Mouse (Mus musculus) embryonic facial prominence, embryonic 14.5 days (tissue): ENCODE measurements around the gene Ankdd1b. TPM values are rescaled to one million over a fixed set of nuclear protein-coding genes. Genes with fewer than 3 reads are reported as not detected.

Source experiments
- ATAC-seq: fragments of 200-750 bp; cut with Nextera tagmentation; 2 replicates; pipeline ENCODE4 v1.8.0; 2017; ENCODE audit warnings: low read depth, moderate number of reproducible peaks, moderate TSS enrichment
- DNase-seq: peaks from one replicate; pipeline ENCODE4 v3.0.0-alpha.2; 2015; ENCODE audit warnings: low spot score
- H3K27ac ChIP-seq: fragments of 300-500 bp; sonication (generic); replicated peaks from 2 replicates; pipeline ENCODE4 v1.5.1; 2014; ENCODE audit warnings: low read depth, mild to moderate bottlenecking, low read length, moderate library complexity
- H3K27me3 ChIP-seq: fragments of 300-500 bp; sonication (generic); replicated peaks from 2 replicates; pipeline ENCODE4 v1.6.1; 2014; ENCODE audit warnings: low read length; ENCODE audit not compliant: control insufficient read depth, insufficient read depth
- H3K36me3 ChIP-seq: fragments of 300-500 bp; sonication (generic); 2 replicates; pipeline ENCODE4 v1.6.1; 2014; ENCODE audit warnings: low read length, mixed read lengths; ENCODE audit not compliant: control insufficient read depth, insufficient read depth
- H3K4me1 ChIP-seq: fragments of 300-500 bp; sonication (generic); 2 replicates; pipeline ENCODE4 v1.6.1; 2014; ENCODE audit warnings: antibody characterized with exemption, low read length; ENCODE audit not compliant: control insufficient read depth, insufficient read depth
- H3K4me2 ChIP-seq: fragments of 300-500 bp; sonication (generic); 2 replicates; pipeline ENCODE4 v1.6.1; 2014; ENCODE audit warnings: low read depth, mild to moderate bottlenecking, low read length, moderate library complexity, mixed read lengths
- H3K4me3 ChIP-seq: fragments of 300-500 bp; sonication (generic); 2 replicates; pipeline ENCODE4 v1.5.1; 2014; ENCODE audit warnings: low read depth, mild to moderate bottlenecking, low read length
- H3K9ac ChIP-seq: fragments of 300-500 bp; sonication (generic); 2 replicates; pipeline ENCODE4 v1.6.1; 2014; ENCODE audit warnings: low read depth, mild to moderate bottlenecking, low read length, moderate library complexity, mixed read lengths
- H3K9me3 ChIP-seq: fragments of 300-500 bp; sonication (generic); 2 replicates; pipeline ENCODE4 v1.6.1; 2016; ENCODE audit warnings: low read length; ENCODE audit not compliant: control insufficient read depth
- WGBS: fragments of 180-500 bp; shearing (Covaris S2); extraction: QIAGEN DNeasy Blood & Tissue Kit; methylation state at CpG from one replicate; pipeline ENCODE4 v1.1.7; 2014; 5-methylcytosine and 5-hydroxymethylcytosine counted together
- polyA plus RNA-seq: library from polyadenylated mRNA; unstranded; fragments of >200 nt; fragmentation: Nextera tagmentation; extraction: Ambion mirVana; gene quantifications from 2 replicates; pipeline ENCODE4 v1.2.1, GENCODE M21; 2014

Ankdd1b gene
- polyA plus RNA-seq, 1 experiment from 2014 or later, result 0.15 TPM

GRCm38 (mm10) chr13:96468678-96469077 lies 2.3 kb downstream of the Ankdd1b start:
- DNase-seq (no peak), ATAC-seq (no peak)
- H3K36me3 ChIP-seq, result no peaks in the 10 kb centered on the region
- no peaks in the 10 kb centered on the region for H3K9me3 ChIP-seq
- H3K4me2 ChIP-seq, result no peak overlapping the region
- H3K4me3 ChIP-seq, result no peak overlapping the region
- 84% methylated on average over 5 of the region's 5 CpGs for WGBS
- no peak overlapping the region for H3K9ac ChIP-seq
- H3K4me1 ChIP-seq, result no peaks in the 10 kb centered on the region
- no peaks in the 10 kb centered on the region for H3K27me3 ChIP-seq
- H3K27ac ChIP-seq, result no peak overlapping the region

DNA sequence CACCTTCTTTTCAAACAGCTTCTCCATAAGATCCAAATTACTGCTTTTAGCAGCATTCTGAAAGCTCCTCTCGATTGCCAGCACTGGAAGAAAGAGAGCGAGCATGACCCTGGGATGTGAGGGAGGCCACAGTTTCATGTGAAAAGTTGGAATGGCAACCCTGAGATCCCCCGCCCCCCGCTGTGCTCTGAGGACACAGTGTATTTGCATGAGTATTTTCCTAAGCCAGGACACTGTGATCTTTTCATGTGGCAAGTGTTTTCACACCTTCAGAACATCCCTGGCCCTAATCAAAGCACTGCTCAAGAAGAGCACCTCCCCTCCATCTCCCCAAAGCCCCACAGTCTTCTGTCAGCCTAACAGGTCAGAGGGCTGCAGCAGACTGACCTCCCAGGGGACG lies 5.7 kb downstream of the Ankdd1b start:
- no peak overlapping the region for H3K4me3 ChIP-seq
- WGBS, result 57% methylated on average over 5 of the region's 5 CpGs
- no peak overlapping the region for H3K4me2 ChIP-seq
- no peaks in the 10 kb centered on the region for H3K4me1 ChIP-seq
- H3K27me3 ChIP-seq, result no peaks in the 10 kb centered on the region
- H3K36me3 ChIP-seq, result no peaks in the 10 kb centered on the region
- H3K9me3 ChIP-seq, result no peaks in the 10 kb centered on the region
- no peak overlapping the region for H3K27ac ChIP-seq
- H3K9ac ChIP-seq, result no peak overlapping the region
- ATAC-seq (no peak), DNase-seq (no peak)

DNA sequence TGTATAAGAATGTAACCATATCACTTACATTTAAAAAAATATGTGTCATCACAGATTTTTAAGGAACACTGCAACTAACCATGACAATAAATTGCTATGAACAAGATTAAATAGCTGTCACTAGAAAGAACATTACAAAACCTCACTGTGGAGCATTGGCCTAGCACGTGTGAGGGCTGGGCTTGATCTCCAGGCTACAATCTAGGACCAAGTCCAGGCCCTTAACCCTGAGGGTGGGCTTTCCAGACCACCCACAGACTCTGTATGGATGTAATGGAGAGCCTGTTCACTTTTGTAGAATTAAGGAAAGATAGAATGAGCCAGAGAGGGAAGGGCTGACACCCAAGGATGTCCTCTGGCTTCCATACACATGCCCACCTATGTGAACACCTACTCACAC lies 8.4 kb downstream of the Ankdd1b start:
- Histone ChIP-seq H3K9ac (no peak overlapping the region), H3K4me3 (no peak overlapping the region), H3K36me3 (no peaks in the 10 kb centered on the region), H3K27me3 (no peaks in the 10 kb centered on the region), H3K4me1 (peaks cover 8% of the 10 kb centered on the region; the same call in 1 of the 2 replicates), H3K4me2 (no peak overlapping the region), H3K9me3 (no peaks in the 10 kb centered on the region), H3K27ac (no peak overlapping the region)
- 57% methylated on average over 1 of the region's 1 CpGs for WGBS
- ATAC-seq (no peak), DNase-seq (no peak)

DNA sequence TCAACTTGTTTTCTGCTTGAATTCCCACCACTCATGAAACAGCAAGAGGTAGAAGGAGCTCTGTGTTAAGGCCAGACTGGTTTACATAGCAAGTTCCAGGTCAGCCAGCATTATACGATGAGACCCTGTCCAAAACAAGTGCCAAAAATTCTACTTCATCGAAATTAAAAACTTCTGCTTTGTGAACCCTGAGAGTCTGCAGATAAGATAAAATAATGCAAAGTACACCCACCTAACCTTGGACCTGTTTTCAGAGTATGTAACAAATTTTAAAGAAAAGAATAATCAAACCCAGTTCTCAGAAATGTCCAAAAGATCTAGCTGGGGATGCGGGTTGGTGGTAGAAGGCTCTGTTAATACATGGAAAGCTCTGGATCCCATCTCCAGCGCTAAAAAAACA lies 12.4 kb downstream of the Ankdd1b start:
- ATAC-seq, result no peak
- Histone ChIP-seq H3K9me3 (no peaks in the 10 kb centered on the region), H3K9ac (no peak overlapping the region), H3K4me2 (no peak overlapping the region), H3K27me3 (no peaks in the 10 kb centered on the region), H3K4me1 (peaks cover 8% of the 10 kb centered on the region; the same call in 1 of the 2 replicates), H3K27ac (peak overlapping the region; percentile 64), H3K4me3 (no peak overlapping the region), H3K36me3 (no peaks in the 10 kb centered on the region)
- WGBS, result 68% methylated on average over 4 of the region's 4 CpGs
- no peak for DNase-seq

DNA sequence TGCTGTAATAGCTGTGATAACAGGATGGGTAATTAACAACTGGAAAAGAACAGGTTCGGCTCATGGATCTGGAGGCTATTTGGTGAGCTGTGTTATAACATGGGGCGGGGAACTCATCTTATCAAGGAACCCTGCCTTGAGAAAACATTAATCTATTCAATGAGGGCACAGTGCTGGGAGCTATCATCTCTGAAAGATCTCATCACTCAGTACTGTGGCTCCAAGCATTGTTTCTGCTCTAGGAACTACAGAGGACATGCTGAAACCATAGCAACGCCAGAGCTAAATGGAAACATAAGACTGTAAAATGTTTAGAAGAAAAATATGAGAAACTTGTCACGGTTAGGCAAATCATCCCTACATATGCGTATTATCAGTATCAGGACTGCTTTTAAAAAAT lies 13.0 kb downstream of the Ankdd1b start:
- Histone ChIP-seq H3K4me2 (no peak overlapping the region), H3K9me3 (no peaks in the 10 kb centered on the region), H3K4me1 (peaks cover 8% of the 10 kb centered on the region; the same call in 1 of the 2 replicates), H3K27ac (peak overlapping the region; percentile 64; the same call in 1 of the 2 replicates), H3K4me3 (no peak overlapping the region), H3K36me3 (no peaks in the 10 kb centered on the region), H3K27me3 (no peaks in the 10 kb centered on the region), H3K9ac (no peak overlapping the region)
- peak; percentile 71; the same call in 1 of the 2 replicates for ATAC-seq
- whole genome bisulfite sequencing, result 49% methylated on average over 5 of the region's 5 CpGs
- DNase-seq, result peak; percentile 90

- Histone ChIP-seq H3K4me1 (peaks cover 8% of the 10 kb centered on the region; the same call in 1 of the 2 replicates), H3K9me3 (no peaks in the 10 kb centered on the region), H3K9ac (no peak overlapping the region), H3K4me2 (no peak overlapping the region), H3K4me3 (no peak overlapping the region), H3K27ac (peak overlapping the region; percentile 30; the same call in 1 of the 2 replicates), H3K27me3 (no peaks in the 10 kb centered on the region), H3K36me3 (no peaks in the 10 kb centered on the region)
- WGBS, result 92% methylated on average over 5 of the region's 5 CpGs
- no peak for ATAC-seq
- no peak for DNase-seq
Measured at GRCm38 (mm10) chr13:96457566-96457965, 13.4 kb downstream of the Ankdd1b start.

DNA sequence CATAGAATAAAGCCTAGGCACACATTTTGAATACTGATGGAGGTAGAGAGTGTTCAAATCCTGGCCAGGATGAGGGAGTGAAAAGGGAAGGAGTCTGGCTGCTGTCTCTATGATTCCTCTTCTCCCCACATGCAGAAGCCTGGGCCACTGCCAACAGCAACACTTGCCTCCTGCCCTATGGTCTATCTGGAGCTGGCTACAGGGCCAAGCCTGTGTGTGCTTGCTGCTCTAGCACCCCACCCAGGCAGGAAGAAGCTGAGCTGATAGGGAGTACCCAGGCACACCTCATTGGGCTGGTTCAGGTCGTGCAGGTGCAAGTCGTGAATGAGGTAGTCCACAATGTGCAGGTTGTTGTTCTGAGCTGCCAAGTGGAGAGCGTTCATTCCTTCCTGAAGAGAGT lies 16.7 kb downstream of the Ankdd1b start:
- Histone ChIP-seq H3K9ac (no peak overlapping the region), H3K4me1 (peaks cover 8% of the 10 kb centered on the region; the same call in 1 of the 2 replicates), H3K27me3 (no peaks in the 10 kb centered on the region), H3K9me3 (no peaks in the 10 kb centered on the region), H3K4me2 (no peak overlapping the region), H3K4me3 (no peak overlapping the region), H3K27ac (no peak overlapping the region), H3K36me3 (no peaks in the 10 kb centered on the region)
- no peak for ATAC-seq
- 68% methylated on average over 3 of the region's 3 CpGs for WGBS
- peak; percentile 26 for DNase-seq

- no peaks in the 10 kb centered on the region for H3K9me3 ChIP-seq
- 93% methylated on average over 3 of the region's 3 CpGs for WGBS
- ATAC-seq, result no peak
- H3K27me3 ChIP-seq, result no peaks in the 10 kb centered on the region
- H3K9ac ChIP-seq, result no peak overlapping the region
- no peak overlapping the region for H3K27ac ChIP-seq
- no peak for DNase-seq
- no peaks in the 10 kb centered on the region for H3K4me1 ChIP-seq
- no peak overlapping the region for H3K4me3 ChIP-seq
- H3K36me3 ChIP-seq, result no peaks in the 10 kb centered on the region
- H3K4me2 ChIP-seq, result no peak overlapping the region
Measured at GRCm38 (mm10) chr13:96452621-96453020, 18.4 kb downstream of the Ankdd1b start.

- Histone ChIP-seq H3K9me3 (no peaks in the 10 kb centered on the region), H3K27me3 (no peaks in the 10 kb centered on the region), H3K36me3 (no peaks in the 10 kb centered on the region), H3K27ac (no peak overlapping the region), H3K4me2 (no peak overlapping the region), H3K9ac (no peak overlapping the region), H3K4me1 (no peaks in the 10 kb centered on the region), H3K4me3 (no peak overlapping the region)
- ATAC-seq (no peak), DNase-seq (no peak)
- WGBS, result 80% methylated on average over 11 of the region's 11 CpGs
Measured at GRCm38 (mm10) chr13:96451386-96452140, 19.4 kb downstream of the Ankdd1b start.
